Mouse (Mus musculus) kidney, embryonic 14.5 days (tissue): ENCODE measurements around the gene Hsp90b1. TPM values are rescaled to one million over a fixed set of nuclear protein-coding genes. Genes with fewer than 3 reads are reported as not detected.
A peak's percentile ranks its signal among the peaks of the same experiment; 100 is the strongest.
"Not testable (repeated sequence)": the region's sequence is repeated elsewhere in the genome, so short reads cannot be mapped to it uniquely, and the experiment has no call there.

ENCODE experiments used
- ATAC-seq: fragments of 200-750 bp; cut with Nextera tagmentation; 2 replicates; pipeline ENCODE4 v1.8.0; 2017; ENCODE audit warnings: moderate number of reproducible peaks, mild to moderate bottlenecking, moderate TSS enrichment, moderate library complexity; ENCODE audit not compliant: low FRiP score, low TSS enrichment
- H3K27ac ChIP-seq: fragments of 300-500 bp; sonication (generic); 2 replicates; pipeline ENCODE4 v1.5.1; 2014; ENCODE audit warnings: low read depth, mild to moderate bottlenecking, low read length, moderate library complexity, mixed read lengths
- H3K27me3 ChIP-seq: fragments of 300-500 bp; sonication (generic); 2 replicates; pipeline ENCODE4 v1.6.1; 2014; ENCODE audit warnings: mild to moderate bottlenecking, low read length; ENCODE audit not compliant: control insufficient read depth, insufficient read depth
- H3K36me3 ChIP-seq: fragments of 300-500 bp; sonication (generic); 2 replicates; pipeline ENCODE4 v1.6.1; 2014; ENCODE audit warnings: low read length, mixed read lengths; ENCODE audit not compliant: control insufficient read depth, insufficient read depth
- H3K4me1 ChIP-seq: fragments of 300-500 bp; sonication (generic); 2 replicates; pipeline ENCODE4 v1.6.1; 2014; ENCODE audit warnings: low read length, mixed read lengths; ENCODE audit not compliant: control insufficient read depth, insufficient read depth
- H3K4me2 ChIP-seq: fragments of 300-500 bp; sonication (generic); replicated peaks from 2 replicates; pipeline ENCODE4 v1.6.1; 2014; ENCODE audit warnings: low read depth, mild to moderate bottlenecking, low read length
- H3K4me3 ChIP-seq: fragments of 300-500 bp; sonication (generic); 2 replicates; pipeline ENCODE4 v1.5.1; 2014; ENCODE audit warnings: mild to moderate bottlenecking, low read length
- H3K9ac ChIP-seq: fragments of 300-500 bp; sonication (generic); 2 replicates; pipeline ENCODE4 v1.6.1; 2014; ENCODE audit warnings: low read depth, mild to moderate bottlenecking, low read length, moderate library complexity
- H3K9me3 ChIP-seq: fragments of 300-500 bp; sonication (generic); 2 replicates; pipeline ENCODE4 v1.6.1; 2016; ENCODE audit warnings: low read length; ENCODE audit not compliant: control insufficient read depth
- WGBS: fragments of 180-500 bp; shearing (Covaris S2); extraction: QIAGEN DNeasy Blood & Tissue Kit; methylation state at CpG from one replicate; pipeline ENCODE4 v1.1.7; 2014; 5-methylcytosine and 5-hydroxymethylcytosine counted together
- microRNA-seq: library from miRNA; unstranded; fragments of <30 nt; microRNA quantifications from one replicate; pipeline ENCODE4, GENCODE M21; 2016
- polyA plus RNA-seq: library from polyadenylated mRNA; unstranded; fragments of >200 nt; fragmentation: Nextera tagmentation; extraction: Ambion mirVana; gene quantifications from 2 replicates; pipeline ENCODE4 v1.2.1, GENCODE M21; 2014

Gene Hsp90b1
- polyA plus RNA-seq, 1 experiment from 2014 or later = 591 TPM

- Histone ChIP-seq H3K4me2 (peak overlapping the region; percentile 67), H3K36me3 (peaks cover 14% of the 10 kb centered on the region), H3K4me3 (peak overlapping the region; percentile 63), H3K9ac (peak overlapping the region; percentile 81; the same call in 1 of the 2 replicates)
- not testable (repeated sequence) for H3K27ac ChIP-seq, H3K9me3 ChIP-seq, H3K4me1 ChIP-seq, H3K27me3 ChIP-seq, ATAC-seq
- 18% methylated on average over 9 of the region's 9 CpGs for WGBS
These were observed 19.3 kb downstream of the Hsp90b1 start for GRCm38 (mm10) chr10:86686017-86686360.

GRCm38 (mm10) chr10:86685179-86686016, 19.9 kb downstream of the Hsp90b1 start:
- Histone ChIP-seq H3K27ac (peak overlapping the region; percentile 67), H3K9ac (peak overlapping the region; percentile 81), H3K4me2 (peak overlapping the region; percentile 67), H3K36me3 (peaks cover 10% of the 10 kb centered on the region), H3K4me3 (peak overlapping the region; percentile 63)
- H3K4me1 ChIP-seq, H3K27me3 ChIP-seq, H3K9me3 ChIP-seq: not testable (repeated sequence)
- ATAC-seq = peak; percentile 90
- 2% methylated on average over 50 of the region's 53 CpGs for WGBS

- H3K27ac ChIP-seq = not testable (repeated sequence)
- ATAC-seq = peak; percentile 29; the same call in 1 of the 2 replicates
These were observed 20.5 kb downstream of the Hsp90b1 start for GRCm38 (mm10) chr10:86684797-86685178.

GRCm38 (mm10) chr10:86670550-86670949, 34.8 kb downstream of the Hsp90b1 start:
- H3K36me3 ChIP-seq, H3K9ac ChIP-seq, H3K4me3 ChIP-seq, H3K9me3 ChIP-seq, ATAC-seq, H3K27ac ChIP-seq, H3K27me3 ChIP-seq, H3K4me2 ChIP-seq, H3K4me1 ChIP-seq: not testable (repeated sequence)
- WGBS = 79% methylated on average over 4 of the region's 4 CpGs

More at GRCm38 (mm10) chr10:86684797-86685178, 20.5 kb downstream of the Hsp90b1 start:
- H3K9ac ChIP-seq, H3K36me3 ChIP-seq, H3K9me3 ChIP-seq, H3K4me1 ChIP-seq, H3K27me3 ChIP-seq: not testable (repeated sequence)
- 29% methylated on average over 2 of the region's 2 CpGs for WGBS
- Histone ChIP-seq H3K4me3 (peak overlapping the region; percentile 63), H3K4me2 (peak overlapping the region; percentile 67)

Small RNA genes lying within 50 kb of the gene (microRNA-seq; reads per million reads assigned to microRNA genes)
- gene Gm25745 = 1.9 reads per million

Other genes starting within 250 kb of the Hsp90b1 start
- 6.3 and 8.4 TPM in 2 replicates for gene Syn3, start 206.6 kb downstream of the Hsp90b1 start, polyA plus RNA-seq
- 1.2 and 1.5 TPM in 2 replicates for gene Ttc41, start 302 bp upstream of the Hsp90b1 start, polyA plus RNA-seq
- gene Gm49358, start 58.5 kb upstream of the Hsp90b1 start, polyA plus RNA-seq = 0.22 and 0.31 TPM in 2 replicates
- gene Nt5dc3, start 73.5 kb upstream of the Hsp90b1 start, polyA plus RNA-seq = 1.5 and 2.6 TPM in 2 replicates